Mouse (Mus musculus) brain, adult 2 months (tissue): ENCODE data around the gene Spag7.

Experiments
- DNase-seq: peaks from one replicate; pipeline ENCODE4 v3.0.0; 2011; ENCODE audit warnings: low read depth, low spot score

The Spag7 gene

DNA sequence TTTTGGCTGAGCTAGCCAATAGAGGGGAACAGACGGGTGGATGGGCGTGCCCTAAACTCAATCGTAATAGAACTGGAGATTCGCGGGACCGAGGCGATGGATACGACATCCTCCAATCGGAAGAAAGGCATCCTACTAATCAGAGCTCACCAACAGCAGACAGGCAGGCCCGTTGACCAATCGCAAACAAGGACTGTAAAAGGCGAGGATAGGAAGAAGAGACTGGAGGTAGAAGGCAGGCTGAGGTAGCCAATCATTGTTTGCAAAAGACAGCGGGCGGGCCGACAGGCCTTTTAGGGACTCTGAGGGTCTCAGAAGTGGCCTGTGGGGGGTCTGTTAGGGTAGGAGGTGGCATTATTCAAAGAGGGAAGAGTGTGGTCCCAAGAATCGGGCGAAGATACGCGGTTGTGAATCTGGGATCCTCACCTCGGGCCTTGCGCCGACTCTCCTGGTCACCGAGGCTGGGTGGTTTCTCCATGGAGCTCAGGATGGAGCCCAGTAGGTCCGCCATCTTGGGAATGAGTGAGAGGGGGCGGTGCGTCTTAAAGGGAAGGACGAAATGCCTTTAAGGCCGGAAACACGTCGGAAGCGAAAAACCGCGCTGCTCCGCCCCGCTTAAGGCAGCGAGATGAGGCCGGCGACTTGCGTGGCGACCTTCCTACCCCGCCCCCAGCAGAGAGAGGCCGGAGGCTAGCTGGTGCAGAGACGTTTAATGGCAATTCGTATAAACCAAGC is at the start of gene Spag7:
Gene Spag7, minus strand, starts transcription at position 646 of the 735 bp plus-strand sequence.
- DNase-seq, result peak; percentile 100

GRCm38 (mm10) chr11:70718481-70718880 is 49.3 kb upstream of the Spag7 start:
- DNase-seq, result no peak

- DNase-seq, result peak; percentile 37
These were observed 46.6 kb upstream of the Spag7 start for GRCm38 (mm10) chr11:70715832-70716231.

DNA sequence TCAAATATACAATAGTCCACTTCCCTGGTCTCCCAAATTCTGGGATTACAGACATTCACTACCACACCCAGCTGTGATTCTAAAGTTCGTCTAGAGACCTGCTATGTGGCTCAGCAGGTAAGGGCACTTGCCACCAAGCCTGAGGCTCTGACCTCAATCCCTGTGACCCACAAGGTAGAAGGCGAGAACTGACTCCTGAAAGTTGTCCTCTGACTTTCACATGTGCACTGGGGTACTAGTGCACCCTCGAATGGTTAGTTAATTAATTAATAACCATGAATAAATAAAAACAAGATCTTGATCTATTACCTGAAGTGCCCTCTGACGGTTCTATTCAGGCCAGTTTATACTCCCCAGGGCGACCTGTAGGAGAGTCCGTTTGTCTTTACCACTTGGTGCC is 44.0 kb upstream of the Spag7 start:
- DNase-seq, result no peak

GRCm38 (mm10) chr11:70711026-70711425 is 41.8 kb upstream of the Spag7 start:
- DNase-seq, result peak; percentile 69

DNA sequence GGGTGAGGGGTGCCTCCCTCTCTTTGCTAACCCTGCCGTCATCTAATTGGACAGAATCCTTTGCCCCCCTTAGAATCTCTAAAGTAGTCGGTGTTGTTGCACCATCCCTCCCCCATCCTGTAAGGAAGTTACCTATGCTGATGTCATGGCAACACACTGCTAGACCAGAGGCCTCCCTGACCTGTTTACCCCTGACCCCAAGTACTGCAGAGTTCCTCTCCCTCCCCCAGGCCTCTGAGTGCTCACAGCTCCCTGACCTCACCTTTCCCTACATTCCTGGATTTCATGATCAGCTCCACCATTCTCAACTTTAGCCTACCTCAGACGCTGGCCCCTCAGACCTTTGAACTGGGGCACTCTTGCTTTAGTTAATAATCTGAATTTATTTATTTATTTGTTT is 36.9 kb upstream of the Spag7 start:
- no peak for DNase-seq

GRCm38 (mm10) chr11:70702781-70703180 is 33.6 kb upstream of the Spag7 start:
- DNase-seq, result no peak

- peak; percentile 70 for DNase-seq
These were observed 32.9 kb upstream of the Spag7 start for GRCm38 (mm10) chr11:70701984-70702733.

DNA sequence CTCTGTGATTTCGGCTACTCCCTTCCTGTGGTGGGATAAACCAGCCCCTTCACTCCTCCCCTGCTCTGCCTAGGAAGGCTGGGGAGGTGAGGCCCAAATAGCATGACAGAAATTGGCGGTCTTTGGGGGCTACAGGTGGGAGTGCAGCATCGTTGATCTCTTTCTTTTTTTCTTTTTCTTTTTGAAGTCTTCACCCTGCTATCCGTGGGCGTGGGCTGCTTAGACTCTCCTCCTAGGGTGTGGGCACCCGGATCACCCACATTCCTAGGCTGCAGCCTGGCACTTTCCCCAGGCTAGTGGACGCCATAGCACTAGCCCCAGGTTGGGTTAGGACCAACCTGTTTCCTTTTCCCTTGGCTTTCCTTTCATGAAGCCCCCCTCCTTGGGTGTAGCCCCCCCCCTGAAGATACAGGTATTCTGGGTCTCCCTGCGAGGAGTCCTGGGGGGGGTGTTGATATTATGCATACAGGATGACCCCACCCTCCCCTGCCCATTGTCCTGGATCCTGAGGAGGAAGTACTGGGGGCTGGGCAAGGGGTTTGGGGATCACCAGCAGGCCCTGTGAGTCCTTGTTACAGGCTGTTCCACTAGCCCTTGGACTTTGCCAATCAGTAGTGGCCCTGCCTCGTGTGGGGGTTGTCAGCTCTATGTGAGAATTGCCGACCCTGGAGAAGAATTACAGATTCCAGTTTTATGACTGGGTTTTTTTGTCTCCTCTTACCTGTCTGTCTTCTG is 32.2 kb upstream of the Spag7 start:
- peak; percentile 17 for DNase-seq

GRCm38 (mm10) chr11:70700613-70701012 is 31.4 kb upstream of the Spag7 start:
- DNase-seq, result peak; percentile 48

GRCm38 (mm10) chr11:70699722-70700556 is 30.7 kb upstream of the Spag7 start, which contains the start of the genes Inca1 and Kif1c:
Gene Inca1 (minus strand): TSS chr11:70700155.
Gene Kif1c (plus strand): TSS chr11:70700548.
- DNase-seq, result peak; percentile 97

DNA sequence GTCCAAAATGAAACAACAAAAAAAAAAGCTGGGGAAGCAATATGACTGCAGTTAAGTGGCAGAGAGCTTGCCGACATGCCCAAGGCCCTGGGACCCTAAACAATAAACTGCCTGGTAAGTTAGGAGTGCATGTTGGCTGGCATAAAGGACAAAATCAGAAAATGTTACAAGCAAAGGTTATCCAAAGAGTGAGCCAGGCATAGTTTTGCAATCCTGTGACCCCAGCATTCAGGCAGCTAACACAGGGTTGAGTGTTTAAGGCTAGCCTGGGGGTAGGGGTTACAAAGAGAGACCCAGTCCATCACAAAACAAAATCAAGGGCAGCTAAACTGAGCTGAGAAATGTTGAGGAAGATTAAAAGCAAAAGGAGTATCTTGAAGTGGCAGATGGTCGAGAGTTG is 29.8 kb upstream of the Spag7 start:
- no peak for DNase-seq

DNA sequence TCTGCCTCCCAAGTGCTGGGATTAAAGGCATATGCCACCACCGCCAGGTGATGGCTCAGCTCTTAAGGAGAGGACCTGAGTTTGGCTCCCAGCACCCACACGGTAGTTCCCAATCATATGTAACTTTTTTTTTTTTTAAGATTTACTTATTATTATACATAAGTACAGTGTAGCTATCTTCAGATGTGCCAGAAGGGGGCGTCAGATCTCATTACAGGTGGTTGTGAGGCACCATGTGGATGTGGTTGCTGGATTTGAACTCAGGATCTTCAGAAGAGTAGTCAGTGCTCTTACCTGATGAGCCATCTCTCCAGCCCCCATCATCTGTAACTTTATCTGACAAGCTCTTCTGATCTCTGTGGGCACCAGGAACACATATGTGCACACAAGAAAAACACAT is 28.2 kb upstream of the Spag7 start:
- DNase-seq, result no peak

GRCm38 (mm10) chr11:70693504-70693903 is 24.3 kb upstream of the Spag7 start:
- peak; percentile 60 for DNase-seq

- no peak for DNase-seq
These were observed 20.4 kb upstream of the Spag7 start for GRCm38 (mm10) chr11:70689578-70689977.

GRCm38 (mm10) chr11:70688372-70688771 is 19.2 kb upstream of the Spag7 start:
- DNase-seq, result no peak

- DNase-seq, result peak; percentile 88
These were observed 18.5 kb upstream of the Spag7 start, which contains the start of gene Camta2 for GRCm38 (mm10) chr11:70687601-70688199. Gene Camta2 (minus strand): TSS chr11:70688105.

- DNase-seq, result peak; percentile 86
These were observed 17.8 kb upstream of the Spag7 start for GRCm38 (mm10) chr11:70686901-70687566.

GRCm38 (mm10) chr11:70683640-70684039 is 14.4 kb upstream of the Spag7 start:
- DNase-seq, result no peak

- peak; percentile 82 for DNase-seq
These were observed 12.8 kb upstream of the Spag7 start for GRCm38 (mm10) chr11:70681897-70682581.
